Mouse (Mus musculus) midbrain, embryonic 16.5 days (tissue): Measurements from ENCODE around the gene Clk3. TPM values are rescaled to one million over a fixed set of nuclear protein-coding genes. Genes with fewer than 3 reads are reported as not detected.
"Not testable (repeated sequence)": the region's sequence is repeated elsewhere in the genome, so short reads cannot be mapped to it uniquely, and the experiment has no call there.

ENCODE experiments used
- ATAC-seq: fragments of 200-750 bp; cut with Nextera tagmentation; 2 replicates; pipeline ENCODE4 v1.8.0; 2017; ENCODE audit warnings: moderate TSS enrichment
- H3K27ac ChIP-seq: fragments of 300-500 bp; sonication (generic); 2 replicates; pipeline ENCODE4 v1.5.1; 2014; ENCODE audit warnings: mild to moderate bottlenecking, low read length, mixed read lengths
- H3K27me3 ChIP-seq: fragments of 300-500 bp; sonication (generic); 2 replicates; pipeline ENCODE4 v1.6.1; 2014; ENCODE audit warnings: low read depth, low read length, mixed read lengths; ENCODE audit not compliant: control insufficient read depth, insufficient read depth
- H3K36me3 ChIP-seq: fragments of 300-500 bp; sonication (generic); 2 replicates; pipeline ENCODE4 v1.6.1; 2014; ENCODE audit warnings: mild to moderate bottlenecking, low read length, moderate library complexity, mixed read lengths; ENCODE audit not compliant: control insufficient read depth, insufficient read depth
- H3K4me1 ChIP-seq: fragments of 300-500 bp; sonication (generic); 2 replicates; pipeline ENCODE4 v1.6.1; 2014; ENCODE audit warnings: mild to moderate bottlenecking, low read length, mixed read lengths; ENCODE audit not compliant: control insufficient read depth, insufficient read depth
- H3K4me2 ChIP-seq: fragments of 300-500 bp; sonication (generic); 2 replicates; pipeline ENCODE4 v1.6.1; 2014; ENCODE audit warnings: mild to moderate bottlenecking, low read length, mixed read lengths
- H3K4me3 ChIP-seq: fragments of 300-500 bp; sonication (generic); 2 replicates; pipeline ENCODE4 v1.5.1; 2014; ENCODE audit warnings: low read depth, mild to moderate bottlenecking, low read length, moderate library complexity, mixed read lengths
- H3K9ac ChIP-seq: fragments of 300-500 bp; sonication (generic); 2 replicates; pipeline ENCODE4 v1.6.1; 2014; ENCODE audit warnings: low read depth, low read length, mixed read lengths
- H3K9me3 ChIP-seq: fragments of 300-500 bp; sonication (generic); replicated peaks from 2 replicates; pipeline ENCODE4 v1.6.1; 2014; ENCODE audit warnings: mild to moderate bottlenecking, low read length, mixed read lengths; ENCODE audit not compliant: control insufficient read depth, poor library complexity, severe bottlenecking
- WGBS: fragments of 180-500 bp; shearing (Covaris S2); extraction: QIAGEN DNeasy Blood & Tissue Kit; methylation state at CpG from one replicate; pipeline ENCODE4 v1.1.7; 2014; 5-methylcytosine and 5-hydroxymethylcytosine counted together
- polyA plus RNA-seq: library from polyadenylated mRNA; unstranded; fragments of >200 nt; fragmentation: Nextera tagmentation; extraction: Ambion mirVana; gene quantifications from 2 replicates; pipeline ENCODE4 v1.2.1, GENCODE M21; 2015

The Clk3 gene
- polyA plus RNA-seq, 1 experiment from 2014 or later, result 62.9 TPM

DNA sequence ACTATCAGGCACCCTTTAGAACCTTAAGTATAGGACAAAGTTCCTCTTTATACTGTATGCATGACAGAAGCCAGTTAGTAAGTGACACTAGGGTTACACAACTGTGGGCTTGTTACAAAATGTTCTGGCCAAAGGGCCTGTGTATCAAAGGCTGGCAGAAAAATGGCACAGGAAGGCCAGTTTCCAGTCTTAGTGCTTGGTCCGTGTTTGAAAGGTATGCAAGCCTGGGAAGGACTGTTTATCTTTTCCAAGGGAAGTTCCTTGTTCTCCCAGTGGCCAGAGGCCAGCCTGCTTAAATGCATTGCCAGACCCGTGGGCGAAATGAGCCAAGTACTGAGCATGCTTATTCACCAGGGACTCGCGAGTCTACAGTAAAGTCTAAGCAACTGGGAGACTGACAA is 42.3 kb downstream of the Clk3 start:
- H3K36me3 ChIP-seq, result peaks cover 19% of the 10 kb centered on the region
- no peaks in the 10 kb centered on the region for H3K9me3 ChIP-seq
- no peaks in the 10 kb centered on the region for H3K27me3 ChIP-seq
- H3K4me3 ChIP-seq, result no peak overlapping the region
- WGBS, result 79% methylated on average over 5 of the region's 5 CpGs
- no peak overlapping the region for H3K9ac ChIP-seq
- H3K4me1 ChIP-seq, result no peaks in the 10 kb centered on the region
- no peak for ATAC-seq
- no peak overlapping the region for H3K27ac ChIP-seq
- H3K4me2 ChIP-seq, result no peak overlapping the region

DNA sequence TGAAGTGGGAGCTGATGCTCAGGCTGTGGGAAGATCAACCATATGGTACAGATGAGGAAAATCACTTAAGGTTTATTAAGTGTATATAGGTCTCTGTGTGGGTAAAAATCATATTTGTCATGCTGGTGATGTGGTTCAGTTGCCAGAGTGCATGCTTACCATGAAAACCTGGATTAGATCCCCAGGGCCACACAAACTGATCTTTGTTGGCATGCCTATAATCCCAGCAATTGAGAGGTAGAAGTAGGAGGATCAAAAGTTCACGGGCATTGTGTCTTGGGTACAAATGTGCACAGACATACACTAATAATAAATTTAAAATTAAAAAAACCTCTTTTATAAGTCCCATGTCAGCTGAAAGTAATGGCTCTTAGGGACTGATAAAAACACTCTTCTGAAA is 43.3 kb downstream of the Clk3 start:
- Histone ChIP-seq H3K36me3 (peaks cover 21% of the 10 kb centered on the region), H3K27me3 (no peaks in the 10 kb centered on the region), H3K9me3 (no peaks in the 10 kb centered on the region), H3K27ac (no peak overlapping the region), H3K9ac (no peak overlapping the region), H3K4me2 (no peak overlapping the region), H3K4me1 (no peaks in the 10 kb centered on the region), H3K4me3 (no peak overlapping the region)
- ATAC-seq, result no peak
- WGBS, result 82% methylated on average over 1 of the region's 1 CpGs

DNA sequence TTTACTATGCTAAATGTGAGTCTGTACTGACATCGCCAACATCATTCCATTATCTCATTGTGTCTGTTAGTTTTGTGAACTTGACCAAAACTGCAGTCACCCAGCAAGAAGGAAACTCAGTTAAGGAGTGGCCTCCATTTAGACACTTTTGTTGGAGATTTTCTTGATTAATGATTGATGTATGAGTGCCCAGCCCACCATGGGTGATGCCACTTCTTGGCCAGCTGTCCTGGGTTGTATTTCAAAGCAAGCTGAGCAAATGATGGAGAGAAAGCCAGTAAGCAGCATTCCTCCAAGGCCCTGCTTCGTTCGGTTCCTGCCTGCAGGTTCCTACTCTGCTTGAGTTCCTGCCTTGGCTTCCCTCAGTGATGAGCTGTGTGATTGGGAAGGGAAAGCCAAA is 44.9 kb downstream of the Clk3 start:
- ATAC-seq, result no peak
- Histone ChIP-seq H3K9me3 (no peaks in the 10 kb centered on the region), H3K4me3 (no peak overlapping the region), H3K4me1 (no peaks in the 10 kb centered on the region), H3K27me3 (no peaks in the 10 kb centered on the region), H3K9ac (no peak overlapping the region), H3K4me2 (no peak overlapping the region), H3K27ac (no peak overlapping the region), H3K36me3 (peaks cover 28% of the 10 kb centered on the region)
- WGBS, result 95% methylated on average over 3 of the region's 3 CpGs

DNA sequence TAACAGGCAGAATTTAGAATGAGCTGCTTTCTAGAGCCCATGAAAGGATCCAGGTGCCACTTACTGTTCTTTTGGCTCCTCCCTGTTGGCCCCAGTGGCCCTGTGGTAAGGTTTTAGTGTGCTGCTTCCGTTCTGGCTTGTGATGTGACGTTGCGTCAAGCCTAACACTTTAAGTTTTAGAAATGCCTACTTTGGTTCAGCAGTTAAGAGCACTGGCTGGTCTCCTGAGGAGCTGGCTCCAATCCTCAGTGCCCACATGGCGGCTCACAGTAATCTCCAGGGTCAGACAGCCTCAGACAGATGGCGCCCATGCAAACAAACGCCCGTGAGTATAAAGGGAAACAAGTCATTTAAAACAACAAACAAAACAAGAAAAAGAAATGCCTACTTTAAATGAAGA is 47.3 kb downstream of the Clk3 start:
- Histone ChIP-seq H3K9ac (no peak overlapping the region), H3K27me3 (no peaks in the 10 kb centered on the region), H3K4me3 (no peak overlapping the region), H3K4me2 (no peak overlapping the region), H3K9me3 (no peaks in the 10 kb centered on the region), H3K27ac (no peak overlapping the region), H3K4me1 (no peaks in the 10 kb centered on the region), H3K36me3 (peaks cover 42% of the 10 kb centered on the region)
- ATAC-seq, result no peak
- WGBS, result 85% methylated on average over 7 of the region's 7 CpGs

DNA sequence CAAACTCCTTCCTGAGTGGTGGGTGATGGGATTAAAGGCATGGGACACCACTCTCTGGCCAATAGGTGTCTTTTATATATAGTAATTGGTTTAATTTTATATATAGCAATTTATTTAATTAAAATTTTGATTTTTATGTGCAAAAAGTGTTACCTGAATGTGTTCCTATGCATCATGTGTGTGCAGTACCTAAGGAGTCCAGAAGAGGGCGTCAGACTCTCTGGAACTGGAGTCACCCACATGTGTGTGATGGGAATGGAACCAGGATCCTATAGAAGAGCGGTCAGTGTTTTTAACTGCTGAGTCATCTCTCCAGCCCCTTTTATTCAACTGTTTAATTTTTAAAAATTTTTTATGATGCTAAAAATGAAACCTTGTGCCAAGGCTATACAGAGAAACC is 53.5 kb downstream of the Clk3 start:
- WGBS, result 67% methylated on average over 2 of the region's 2 CpGs
- H3K4me3 ChIP-seq, result no peak overlapping the region
- no peaks in the 10 kb centered on the region for H3K27me3 ChIP-seq
- no peak overlapping the region for H3K4me2 ChIP-seq
- H3K27ac ChIP-seq, result no peak overlapping the region
- no peak overlapping the region for H3K9ac ChIP-seq
- H3K4me1 ChIP-seq, result peaks cover 16% of the 10 kb centered on the region
- 0 out of 2 replicates have a peak, but pooled peaks cover 2% of the 10 kb centered on the region for H3K9me3 ChIP-seq
- no peak for ATAC-seq
- peaks cover 25% of the 10 kb centered on the region for H3K36me3 ChIP-seq

DNA sequence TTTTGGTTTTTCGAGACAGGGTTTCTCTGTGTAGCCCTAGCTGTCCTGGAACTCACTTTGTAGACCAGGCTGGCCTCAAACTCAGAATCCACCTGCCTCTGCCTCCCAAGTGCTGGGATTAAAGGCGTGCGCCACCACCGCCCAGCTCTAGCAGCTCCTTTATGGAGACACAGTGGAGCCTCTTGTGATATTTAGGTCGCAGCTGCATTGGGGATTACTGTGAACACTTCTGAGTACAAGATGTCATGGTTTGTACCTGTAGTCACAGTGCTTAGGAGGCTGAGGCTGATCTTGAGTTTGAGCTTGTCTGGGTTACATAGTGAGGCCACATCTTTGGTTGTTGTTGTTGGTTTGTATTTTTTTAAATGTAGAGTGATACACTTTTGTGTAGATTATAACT is 55.4 kb downstream of the Clk3 start:
- H3K9me3 ChIP-seq, H3K27ac ChIP-seq, ATAC-seq, H3K4me2 ChIP-seq, H3K9ac ChIP-seq, H3K4me3 ChIP-seq, H3K27me3 ChIP-seq: not testable (repeated sequence)
- Histone ChIP-seq H3K4me1 (peaks cover 16% of the 10 kb centered on the region), H3K36me3 (peaks cover 12% of the 10 kb centered on the region)
- 90% methylated on average over 5 of the region's 5 CpGs for WGBS

DNA sequence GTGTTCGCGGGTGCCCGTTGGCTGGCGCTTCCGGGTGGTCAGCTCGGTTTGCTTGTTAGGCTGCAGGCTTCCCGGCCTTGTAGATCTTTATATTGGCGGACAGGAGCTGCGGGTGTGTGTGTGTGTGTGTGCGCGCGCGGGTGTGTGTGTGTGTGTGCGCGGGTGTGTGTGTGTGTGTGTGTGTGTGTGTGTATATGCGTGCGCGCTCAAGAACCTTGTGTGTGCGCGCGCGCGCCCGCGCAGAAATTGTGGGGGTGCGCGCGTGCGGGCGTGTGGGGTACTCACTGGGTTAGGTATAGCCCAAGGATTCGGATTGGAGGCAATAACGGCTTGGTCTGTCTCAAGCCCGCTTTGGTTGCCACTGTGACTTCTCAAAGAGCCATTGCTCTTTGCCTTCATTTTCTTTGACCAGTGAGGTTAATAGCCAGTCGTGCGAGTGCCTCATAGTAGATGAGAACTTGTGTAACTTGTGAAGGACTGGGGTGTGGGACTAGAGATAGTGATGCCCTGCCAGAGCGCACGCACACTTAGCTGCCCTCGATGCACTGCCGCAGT is 56.9 kb downstream of the Clk3 start:
- peaks cover 4% of the 10 kb centered on the region for H3K36me3 ChIP-seq
- peak overlapping the region; percentile 81 for H3K27ac ChIP-seq
- 0 out of 2 replicates have a peak, but pooled peaks cover 2% of the 10 kb centered on the region for H3K9me3 ChIP-seq
- H3K4me3 ChIP-seq, result peak overlapping the region; percentile 92
- peak overlapping the region; percentile 82 for H3K4me2 ChIP-seq
- peaks cover 16% of the 10 kb centered on the region for H3K4me1 ChIP-seq
- H3K9ac ChIP-seq, result peak overlapping the region; percentile 88
- peak; percentile 64 for ATAC-seq
- H3K27me3 ChIP-seq, result no peaks in the 10 kb centered on the region; the same call in 1 of the 2 replicates
- 3% methylated on average over 38 of the region's 39 CpGs for WGBS

DNA sequence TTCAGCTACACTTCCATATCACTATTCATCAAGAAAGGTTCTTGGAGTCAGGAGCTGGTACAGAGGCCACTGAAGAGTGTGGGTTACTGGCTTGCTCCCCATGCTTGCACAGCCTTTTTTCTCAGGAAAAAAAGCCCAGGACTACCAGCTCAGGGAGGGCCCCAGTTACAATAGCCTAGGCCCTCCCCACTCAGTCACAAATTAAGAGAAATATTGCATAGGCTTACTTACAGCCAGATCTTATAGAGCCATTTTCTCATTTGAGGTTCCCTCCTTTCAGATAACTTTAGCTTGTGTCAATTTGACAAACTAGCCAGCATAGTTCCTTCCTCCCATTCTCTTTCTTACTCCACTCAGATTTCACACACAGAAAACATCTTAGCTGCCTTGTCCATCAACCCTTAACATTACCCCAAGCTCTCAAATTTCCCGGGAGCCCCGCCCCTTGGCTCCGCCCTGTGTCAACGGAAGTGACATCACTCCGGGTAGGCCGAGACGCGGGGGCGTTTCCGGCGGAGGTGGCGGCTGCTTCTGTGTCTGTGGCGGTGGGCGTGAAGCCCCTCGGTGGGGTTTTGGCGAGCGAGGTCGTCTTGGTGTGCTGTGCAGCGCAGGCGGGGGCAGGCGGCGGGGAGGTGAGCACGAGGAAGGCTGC is 57.5 kb downstream of the Clk3 start, which contains the start of gene Edc3:
Gene Edc3, plus strand, starts transcription at position 473 of the 652 bp plus-strand sequence.
- Histone ChIP-seq H3K27me3 (no peaks in the 10 kb centered on the region; the same call in 1 of the 2 replicates), H3K36me3 (peaks cover under 1% of the 10 kb centered on the region), H3K4me3 (peak within 1 kb of the TSS; percentile 92), H3K4me1 (peaks cover 16% of the 10 kb centered on the region), H3K4me2 (peak within 1 kb of the TSS; percentile 82), H3K27ac (peak within 1 kb of the TSS; percentile 81), H3K9ac (peak within 1 kb of the TSS; percentile 88), H3K9me3 (0 out of 2 replicates have a peak, but pooled peaks cover 2% of the 10 kb centered on the region)
- ATAC-seq, result peak; percentile 93
- WGBS, result under 1% methylated on average over 23 of the region's 23 CpGs

DNA sequence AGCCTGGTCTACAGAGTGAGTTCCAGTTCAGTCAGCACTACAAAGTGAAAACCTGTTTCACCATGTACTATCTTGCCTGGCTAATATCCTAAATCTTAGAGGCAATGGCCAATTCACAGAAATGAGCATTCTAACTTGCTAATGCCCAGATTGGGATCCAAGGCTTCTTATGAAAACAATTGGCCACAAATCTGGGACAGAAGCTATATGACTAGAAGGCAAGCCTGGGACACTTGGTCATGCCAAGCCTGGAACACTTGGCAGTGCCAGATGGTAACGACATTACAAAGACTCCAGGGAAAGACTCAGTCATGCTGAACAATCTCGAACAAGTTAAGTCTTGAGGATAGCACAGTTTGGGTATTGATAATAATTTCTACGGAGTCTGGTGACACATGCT is 59.2 kb downstream of the Clk3 start:
- H3K4me3 ChIP-seq, result no peak overlapping the region
- H3K9ac ChIP-seq, result no peak overlapping the region
- peaks cover 16% of the 10 kb centered on the region for H3K4me1 ChIP-seq
- WGBS, result 94% methylated on average over 3 of the region's 3 CpGs
- H3K27ac ChIP-seq, result no peak overlapping the region
- H3K9me3 ChIP-seq, result 0 out of 2 replicates have a peak, but pooled peaks cover 2% of the 10 kb centered on the region
- no peaks in the 10 kb centered on the region for H3K36me3 ChIP-seq
- no peak for ATAC-seq
- H3K27me3 ChIP-seq, result no peaks in the 10 kb centered on the region; the same call in 1 of the 2 replicates
- no peak overlapping the region for H3K4me2 ChIP-seq
